Mouse (Mus musculus) thymus, adult 2 months (tissue): ENCODE data around the gene Lrp11. TPM values are rescaled to one million over a fixed set of nuclear protein-coding genes. Genes with fewer than 3 reads are reported as not detected.

Source experiments
- DNase-seq: peaks from one replicate; pipeline ENCODE4 v3.0.0; 2021
- H3K27ac ChIP-seq: fragments of 200-500 bp; 2 replicates; pipeline ENCODE4 v1.5.1; 2012; ENCODE audit warnings: low read length, control low read depth; ENCODE audit not compliant: control insufficient read depth, insufficient read depth
- H3K27me3 ChIP-seq: fragments of 200-500 bp; 2 replicates; pipeline ENCODE4 v1.6.1; 2012; ENCODE audit warnings: mild to moderate bottlenecking, low read length, moderate library complexity, mixed read lengths; ENCODE audit not compliant: control insufficient read depth, insufficient read depth
- H3K36me3 ChIP-seq: fragments of 200-500 bp; 2 replicates; pipeline ENCODE4 v1.6.1; 2012; ENCODE audit warnings: mild to moderate bottlenecking, low read length, moderate library complexity; ENCODE audit not compliant: control insufficient read depth, insufficient read depth
- H3K4me1 ChIP-seq: fragments of 200-500 bp; replicated peaks from 2 replicates; pipeline ENCODE4 v1.6.1; 2012; ENCODE audit warnings: low read length; ENCODE audit not compliant: control insufficient read depth, insufficient read depth
- H3K4me3 ChIP-seq: fragments of 200-500 bp; 2 replicates; pipeline ENCODE4 v1.5.1; 2012; ENCODE audit warnings: mild to moderate bottlenecking, low read length, control low read depth, moderate library complexity; ENCODE audit not compliant: control insufficient read depth, insufficient read depth
- CTCF ChIP-seq: fragments of 200-500 bp; IDR thresholded peaks from 2 replicates; pipeline ENCODE4 v1.5.1; 2012; ENCODE audit warnings: mild to moderate bottlenecking, control low read depth, low read length, moderate library complexity, borderline replicate concordance; ENCODE audit not compliant: control insufficient read depth, poor library complexity, insufficient read depth; ENCODE audit errors: extremely low read depth
- POLR2A ChIP-seq: fragments of 200-500 bp; IDR thresholded peaks from 2 replicates; pipeline ENCODE4 v1.6.1; 2012; ENCODE audit warnings: mild to moderate bottlenecking, low read length, control low read depth, moderate library complexity; ENCODE audit not compliant: control insufficient read depth, poor library complexity, insufficient read depth; ENCODE audit errors: extremely low read depth
- WGBS: fragments of 180-500 bp; shearing (Covaris S2); methylation state at CpG from one replicate; pipeline ENCODE4 v1.1.7; 2018; 5-methylcytosine and 5-hydroxymethylcytosine counted together
- polyA plus RNA-seq: library from polyadenylated mRNA; depleted of rRNA; stranded (reverse); fragments of >200 nt; gene quantifications from 2 replicates; pipeline ENCODE4 v1.2.3, GENCODE M21; 2012; rRNA removed

The Lrp11 gene
- 3.8 and 5.0 TPM in 2 replicates for polyA plus RNA-seq

GRCm38 (mm10) chr10:7589592-7590233 is at the start of gene Lrp11:
Lrp11 (plus strand) TSS chr10:7589800.
- peaks cover 5% of the 10 kb centered on the region for H3K4me1 ChIP-seq
- WGBS: under 1% methylated on average over 76 of the region's 76 CpGs
- peaks cover 4% of the 10 kb centered on the region; the same call in 1 of the 2 replicates for H3K27me3 ChIP-seq
- TF ChIP-seq POLR2A: no peak
- peak; percentile 42; the same call in 1 of the 2 replicates for TF ChIP-seq CTCF
- no peak within 1 kb of the TSS for H3K27ac ChIP-seq
- peak; percentile 93 for DNase-seq
- H3K4me3 ChIP-seq: peak within 1 kb of the TSS; percentile 75
- no peaks in the 10 kb centered on the region for H3K36me3 ChIP-seq

- Histone ChIP-seq H3K4me3 (no peak overlapping the region), H3K36me3 (no peaks in the 10 kb centered on the region), H3K27ac (no peak overlapping the region), H3K4me1 (no peaks in the 10 kb centered on the region), H3K27me3 (no peaks in the 10 kb centered on the region)
- peak; percentile 66 for DNase-seq
- no peak for TF ChIP-seq CTCF
- TF ChIP-seq POLR2A: no peak
These were observed 11.6 kb upstream of the Lrp11 start for GRCm38 (mm10) chr10:7578002-7578401.

GRCm38 (mm10) chr10:7581401-7581800 is 8.2 kb upstream of the Lrp11 start:
- DNase-seq: no peak
- Histone ChIP-seq H3K36me3 (no peaks in the 10 kb centered on the region), H3K4me1 (no peaks in the 10 kb centered on the region), H3K4me3 (no peak overlapping the region), H3K27ac (no peak overlapping the region), H3K27me3 (no peaks in the 10 kb centered on the region)
- TF ChIP-seq POLR2A (no peak), CTCF (no peak)
- WGBS: 98% methylated on average over 2 of the region's 2 CpGs

GRCm38 (mm10) chr10:7582157-7582890 is 7.3 kb upstream of the Lrp11 start:
- H3K36me3 ChIP-seq: no peaks in the 10 kb centered on the region
- no peaks in the 10 kb centered on the region for H3K4me1 ChIP-seq
- H3K4me3 ChIP-seq: no peak overlapping the region
- peak; percentile 61 for DNase-seq
- WGBS: 15% methylated on average over 11 of the region's 11 CpGs
- no peak overlapping the region for H3K27ac ChIP-seq
- H3K27me3 ChIP-seq: no peaks in the 10 kb centered on the region
- no peak for TF ChIP-seq CTCF
- TF ChIP-seq POLR2A: no peak

GRCm38 (mm10) chr10:7582891-7583557 is 6.6 kb upstream of the Lrp11 start:
- WGBS: 54% methylated on average over 7 of the region's 7 CpGs
- H3K4me1 ChIP-seq: no peaks in the 10 kb centered on the region
- no peak overlapping the region for H3K27ac ChIP-seq
- DNase-seq: no peak
- TF ChIP-seq POLR2A (no peak), CTCF (no peak)
- no peaks in the 10 kb centered on the region for H3K27me3 ChIP-seq
- H3K36me3 ChIP-seq: no peaks in the 10 kb centered on the region
- H3K4me3 ChIP-seq: no peak overlapping the region

GRCm38 (mm10) chr10:7586771-7587170 is 2.8 kb upstream of the Lrp11 start:
- WGBS: 58% methylated on average over 2 of the region's 2 CpGs
- no peaks in the 10 kb centered on the region for H3K36me3 ChIP-seq
- H3K4me3 ChIP-seq: no peak overlapping the region
- no peak for TF ChIP-seq POLR2A
- no peak for TF ChIP-seq CTCF
- no peak overlapping the region for H3K27ac ChIP-seq
- peaks cover 4% of the 10 kb centered on the region; the same call in 1 of the 2 replicates for H3K27me3 ChIP-seq
- DNase-seq: no peak
- H3K4me1 ChIP-seq: peaks cover 5% of the 10 kb centered on the region
